Mouse (Mus musculus) heart, postnatal 10 days (tissue): ENCODE data around the gene Kcnh5. TPM values are rescaled to one million over a fixed set of nuclear protein-coding genes. Genes with fewer than 3 reads are reported as not detected.
A peak's percentile ranks its signal among the peaks of the same experiment; 100 is the strongest.

ENCODE experiments used
- DNase-seq, 2 experiments: peaks; one replicate each; pipeline ENCODE4 v3.0.0; 2021
- intact Hi-C: fragments of 180-260 bp; cut with DNase I; formaldehyde crosslinking; loops from one replicate; pipeline ENCODE4 v1.15.1; 2025
- total RNA-seq, 2 experiments: library from RNA; stranded (reverse); gene quantifications; 2 replicates each; pipeline ENCODE4 v1.2.3; 2021

Kcnh5 gene
- not detected for total RNA-seq

DNA sequence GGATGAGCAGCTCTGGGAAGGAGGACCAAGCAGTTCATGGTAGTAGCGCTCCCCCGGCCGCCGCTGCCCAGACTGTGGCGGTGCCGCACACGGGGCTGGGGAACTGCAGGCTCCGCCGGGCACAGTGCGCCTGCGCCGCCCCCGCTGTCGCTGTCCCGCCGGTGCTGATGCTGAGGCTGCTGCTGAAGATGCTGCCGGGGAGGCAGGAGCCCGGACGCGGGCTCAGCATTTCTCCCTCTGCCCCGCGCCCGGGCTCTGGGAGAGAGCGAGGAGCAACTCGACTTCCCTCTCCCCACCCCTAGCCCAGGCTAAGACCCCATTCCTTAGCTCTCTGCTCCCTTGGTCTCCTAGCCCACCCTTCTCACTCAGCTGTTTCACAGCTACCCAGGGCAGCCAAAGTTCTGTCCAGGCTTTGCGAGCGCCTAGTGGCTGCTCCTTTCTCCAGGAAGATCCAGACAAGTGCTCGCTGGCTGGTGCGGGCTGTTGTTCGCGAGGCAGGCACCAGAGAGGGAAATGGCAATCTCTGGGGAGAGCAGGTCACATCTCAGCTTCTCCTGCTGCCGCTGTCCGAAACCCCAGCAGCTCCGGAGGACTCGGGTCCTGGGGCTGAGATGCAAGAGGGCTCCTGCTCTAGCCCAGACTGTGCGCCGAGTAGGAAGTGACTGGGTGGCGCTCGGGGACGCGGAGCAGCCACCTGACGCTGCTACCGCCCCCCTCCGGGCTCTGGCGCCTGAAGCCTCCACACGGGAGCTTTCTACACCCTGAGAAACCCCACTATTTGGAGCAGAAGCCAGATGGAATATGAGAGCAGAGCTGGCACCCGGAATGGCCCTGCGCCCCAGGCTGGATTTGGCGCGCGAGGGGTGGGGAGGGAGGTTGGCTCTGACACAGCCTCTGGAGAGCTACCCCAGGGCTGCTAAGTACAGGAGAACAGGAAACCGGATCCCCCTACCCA lies at the start of gene Kcnh5:
Kcnh5 (minus strand) TSS at position 642 of the 955 bp plus-strand sequence.
- intact Hi-C loops: loop anchor here (5.0 kb wide), 1 partner anchor 215 kb away; no protein-coding TSS in a partner anchor
- DNase-seq: peak; percentile 5 to 11

DNA sequence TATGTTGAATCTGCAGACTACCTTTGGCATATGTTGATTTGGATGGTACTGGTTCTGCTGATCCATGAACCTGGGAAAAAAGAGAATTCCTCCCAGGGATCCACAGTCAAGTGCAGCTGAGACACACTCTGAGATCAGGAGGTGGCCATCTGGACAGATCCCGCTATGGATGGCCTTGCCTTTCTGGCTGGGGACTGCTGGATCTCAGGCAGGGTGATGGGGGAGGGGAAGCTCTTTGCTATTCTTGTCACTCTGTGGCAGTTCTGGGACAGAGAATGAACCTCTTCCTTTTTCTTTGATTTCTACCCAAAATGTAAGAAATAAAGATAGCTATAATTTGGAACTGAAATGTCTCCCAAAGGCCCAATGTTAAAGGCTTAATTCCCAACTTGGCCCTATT lies 46.8 kb upstream of the Kcnh5 start:
- intact Hi-C loops: no loop called here
- DNase-seq: no peak

DNA sequence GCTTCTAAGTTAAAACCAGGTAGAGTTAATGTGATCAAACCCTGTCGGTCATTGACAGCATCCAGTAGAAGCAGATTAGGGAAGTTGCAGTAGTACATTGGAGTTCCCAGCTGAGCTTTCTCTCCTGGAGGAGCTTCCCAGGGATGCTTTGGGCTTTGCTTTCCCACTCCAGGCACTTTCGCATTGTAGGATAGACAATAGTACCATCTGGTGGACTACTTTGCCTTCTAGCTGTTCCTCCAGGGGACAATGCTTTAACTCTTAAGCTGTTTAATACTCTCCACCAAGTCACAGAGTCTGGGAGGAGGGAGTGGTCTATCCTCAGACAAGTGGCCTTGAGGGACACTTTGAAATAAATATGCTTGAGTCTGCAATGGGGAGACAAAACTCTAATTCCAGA lies 12.3 kb upstream of the Kcnh5 start:
- no peak for DNase-seq
- intact Hi-C loops: no loop called here

DNA sequence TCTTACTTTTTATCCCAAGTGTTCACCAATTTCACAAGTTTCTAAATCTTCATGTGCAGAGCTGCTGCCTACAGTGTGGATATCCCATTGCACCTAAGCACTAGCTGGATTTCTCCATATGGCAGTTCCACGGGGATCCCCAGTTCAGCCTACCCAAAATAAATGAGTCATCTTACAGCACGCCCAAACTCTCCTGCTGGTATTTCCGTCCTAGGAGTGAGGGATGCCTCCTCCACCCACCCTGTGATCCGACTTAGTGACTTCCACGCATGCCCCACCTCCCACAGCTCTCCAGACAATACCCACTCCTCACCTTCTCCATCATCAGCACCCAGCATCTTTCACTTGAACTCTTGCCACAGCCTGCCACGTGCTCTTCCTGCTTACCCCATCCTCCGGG lies 5.5 kb upstream of the Kcnh5 start:
- intact Hi-C loops: no loop called here
- no peak for DNase-seq

DNA sequence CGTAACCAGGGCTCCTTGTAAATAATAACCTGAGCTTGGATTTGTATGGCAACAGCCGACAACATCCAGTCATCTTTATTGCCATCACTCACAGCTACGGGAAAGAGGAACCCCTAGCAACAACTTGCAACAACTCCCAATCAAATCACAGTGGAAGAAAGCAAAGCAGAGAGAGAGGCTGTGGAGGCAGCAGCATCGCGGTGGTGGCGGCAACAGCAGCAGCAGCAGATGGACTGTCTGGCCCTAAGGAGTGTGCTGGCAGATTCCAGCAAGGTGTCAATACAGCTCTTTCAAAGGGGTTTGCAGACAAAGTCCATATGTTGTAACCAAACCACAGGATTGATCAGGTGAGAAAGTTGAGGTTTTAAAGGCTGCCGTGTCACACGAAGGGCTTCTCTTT lies 2.4 kb upstream of the Kcnh5 start:
- intact Hi-C loops: loop anchor here (5.0 kb wide), 1 partner anchor 213 kb away; no protein-coding TSS in a partner anchor
- DNase-seq: no peak

DNA sequence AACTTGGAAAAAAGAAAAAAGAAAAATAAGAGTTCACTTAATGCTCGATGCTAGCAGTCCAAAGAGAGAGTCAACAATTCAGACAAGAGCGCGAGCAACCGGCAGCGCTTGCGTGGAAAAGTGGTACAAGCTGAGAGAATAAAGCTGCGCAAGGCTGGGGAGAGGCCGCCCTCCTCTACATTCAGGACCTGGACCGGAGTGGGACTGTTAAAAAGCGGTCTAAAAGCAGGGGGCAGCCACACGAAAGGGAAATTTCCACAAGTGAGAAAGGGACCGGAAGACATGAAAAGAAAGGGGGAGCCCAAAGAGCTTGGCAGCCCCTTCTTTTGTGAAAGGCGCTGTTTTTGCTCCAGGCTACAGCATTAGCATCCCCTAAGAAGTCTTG lies 506 bp upstream of the Kcnh5 start:
- no peak for DNase-seq
- intact Hi-C loops: loop anchor here (5.0 kb wide), 1 partner anchor 215 kb away; no protein-coding TSS in a partner anchor

DNA sequence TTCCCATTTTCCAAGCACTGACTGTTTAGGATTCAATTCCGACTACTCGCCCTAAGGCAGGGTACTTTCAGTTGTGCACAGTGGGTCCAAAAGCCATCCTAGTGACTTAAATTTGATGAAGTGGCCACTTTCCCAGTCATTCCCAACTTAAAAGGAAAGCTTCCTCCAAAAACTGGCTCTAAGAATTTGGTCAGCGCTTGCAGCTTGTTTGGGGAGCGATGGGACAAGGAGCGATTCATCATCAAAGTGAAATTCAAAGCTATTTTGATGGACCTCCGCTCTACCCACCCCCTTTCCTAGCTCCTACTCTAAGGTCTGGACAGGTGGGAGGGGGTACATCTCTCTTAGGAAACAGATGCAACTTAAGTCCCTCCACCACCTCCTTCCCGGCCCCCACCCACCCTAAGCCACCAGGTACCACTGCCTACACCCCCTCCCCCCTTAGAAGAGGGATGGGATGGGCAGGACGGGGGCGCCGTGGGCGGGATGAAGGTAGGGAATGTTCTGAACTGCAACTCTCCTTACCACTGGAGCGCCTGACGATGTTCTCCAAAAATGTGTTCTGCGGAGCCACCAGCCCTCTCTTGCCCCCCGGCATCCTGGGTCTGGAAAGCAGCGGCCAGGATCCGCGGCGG lies 1.1 kb downstream of the Kcnh5 start:
- DNase-seq: no peak
- intact Hi-C loops: loop anchor here (5.0 kb wide), 1 partner anchor 216 kb away; no protein-coding TSS in a partner anchor

DNA sequence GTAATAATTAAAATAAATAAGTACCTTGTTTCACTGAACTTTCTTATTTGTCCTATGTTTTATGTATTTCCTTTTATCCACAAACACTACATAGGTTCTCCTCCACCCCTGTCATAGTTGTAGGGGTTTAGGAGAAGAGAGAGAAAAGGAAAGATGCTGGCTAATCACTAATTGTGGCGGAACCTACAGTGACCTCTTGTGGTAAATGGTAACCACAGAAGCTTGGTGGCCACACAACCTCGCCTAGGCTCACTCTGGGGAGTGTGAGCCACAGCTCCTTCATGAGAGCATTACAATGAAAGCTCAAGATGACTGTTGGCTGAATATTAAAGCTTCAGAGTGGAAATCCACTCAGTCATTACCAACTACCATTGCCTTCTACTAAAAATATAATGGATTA lies 6.2 kb downstream of the Kcnh5 start:
- peak; percentile 5 to 15 for DNase-seq

DNA sequence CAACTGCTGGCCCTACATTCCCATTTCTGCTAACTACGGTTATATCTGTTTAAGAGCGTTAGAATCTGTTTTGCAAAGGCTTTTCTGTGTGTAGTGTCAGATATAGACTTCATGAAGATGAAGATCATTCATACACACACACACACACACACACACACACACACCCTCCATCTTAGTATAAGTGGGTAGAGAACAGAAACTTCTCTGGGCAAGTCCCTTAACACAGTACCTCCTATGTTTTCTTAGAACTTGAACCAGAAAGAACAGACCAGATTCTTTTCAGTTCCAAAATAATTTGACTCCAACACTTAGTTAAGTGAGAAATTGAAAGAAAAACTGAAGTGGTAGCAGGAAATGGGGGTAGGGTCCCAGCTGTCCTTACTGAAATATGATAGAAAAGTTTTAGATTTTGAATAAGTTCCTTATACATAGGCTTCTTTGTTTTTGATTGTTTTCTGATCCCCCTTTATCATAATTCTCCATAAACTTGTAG lies 24.0 kb downstream of the Kcnh5 start:
- DNase-seq: no peak
- intact Hi-C loops: no loop called here

More for the DNA sequence above, 6.2 kb downstream of the Kcnh5 start:
- intact Hi-C loops: loop anchor here (5.0 kb wide), 1 partner anchor 839 kb away; no protein-coding TSS in a partner anchor

DNA sequence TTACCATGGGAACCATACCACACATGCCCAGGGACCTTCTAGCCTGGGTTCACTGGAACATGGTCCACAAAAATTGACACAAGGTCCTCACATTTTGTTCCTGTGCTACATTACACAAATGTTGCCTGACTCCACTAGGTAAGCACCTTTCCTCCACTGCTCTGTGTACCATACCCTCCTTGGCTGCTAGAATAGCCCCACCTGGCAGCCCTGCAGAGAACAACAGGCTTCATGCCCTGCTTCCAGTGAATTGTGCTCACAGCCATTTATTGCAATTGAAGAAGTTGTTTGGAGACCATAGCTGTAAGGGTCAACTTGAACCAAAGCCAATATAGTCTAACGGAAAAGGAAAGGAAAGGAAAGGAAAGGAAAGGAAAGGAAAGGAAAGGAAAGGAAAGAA lies 37.3 kb downstream of the Kcnh5 start:
- intact Hi-C loops: no loop called here
- DNase-seq: no peak

DNA sequence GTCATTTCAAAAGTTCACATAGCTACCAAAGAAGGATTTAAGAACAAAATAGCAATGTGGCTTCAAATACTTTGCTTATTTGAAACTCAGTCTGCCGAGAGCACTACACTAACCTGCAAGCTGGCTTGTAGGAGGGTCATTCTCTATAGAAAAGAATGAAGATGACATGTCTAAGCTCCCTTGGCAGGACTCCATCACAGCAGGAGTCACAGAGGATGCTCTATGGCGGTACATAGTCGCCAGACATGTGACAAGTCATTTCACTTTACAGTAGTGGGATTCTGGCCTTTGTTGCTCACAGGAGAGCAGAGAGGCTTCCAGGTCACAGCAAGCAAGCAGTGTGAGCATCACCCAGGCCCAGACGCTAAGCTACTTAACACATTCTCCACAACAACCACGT lies 85.2 kb downstream of the Kcnh5 start:
- DNase-seq: no peak

DNA sequence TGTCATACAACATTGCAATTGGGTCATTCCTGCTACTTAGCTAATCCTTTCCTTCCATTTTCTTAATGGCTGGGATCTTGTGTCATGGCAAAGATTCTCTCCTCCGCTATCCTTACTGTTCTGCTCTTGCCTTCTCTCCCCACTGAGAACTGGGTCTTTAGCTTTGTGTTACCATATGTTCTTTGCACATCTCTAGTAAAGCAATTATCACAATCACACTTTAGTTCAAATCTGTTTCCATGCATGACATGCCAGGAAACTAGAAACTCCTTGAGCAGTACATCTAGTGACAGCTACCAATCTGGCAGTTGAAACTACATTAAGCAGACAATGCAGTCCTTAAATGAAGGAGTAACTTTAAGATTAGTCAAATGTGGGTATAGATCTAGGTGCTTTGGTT lies 86.2 kb downstream of the Kcnh5 start:
- intact Hi-C loops: no loop called here
- no peak for DNase-seq

More for the DNA sequence above, 85.2 kb downstream of the Kcnh5 start:
- intact Hi-C loops: no loop called here

DNA sequence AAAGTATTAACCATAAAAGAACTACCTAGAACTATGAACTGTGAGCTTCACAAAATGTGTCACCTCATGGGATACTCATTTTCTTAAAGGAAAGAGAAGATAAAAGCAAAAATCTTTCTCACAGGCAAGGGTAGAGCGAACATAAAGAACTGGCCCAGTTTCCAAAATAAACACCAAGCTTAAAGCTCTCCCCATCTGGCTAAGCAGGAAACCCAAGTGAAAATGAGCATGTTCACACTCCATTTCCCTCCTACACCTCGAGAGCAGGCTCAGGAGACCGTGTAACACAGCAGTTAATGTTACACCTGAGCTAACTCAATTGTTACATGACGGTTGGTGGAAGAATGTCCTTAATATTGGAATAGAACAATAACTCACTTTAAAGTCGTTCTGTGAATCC lies 100.0 kb downstream of the Kcnh5 start:
- intact Hi-C loops: no loop called here
- no peak for DNase-seq

DNA sequence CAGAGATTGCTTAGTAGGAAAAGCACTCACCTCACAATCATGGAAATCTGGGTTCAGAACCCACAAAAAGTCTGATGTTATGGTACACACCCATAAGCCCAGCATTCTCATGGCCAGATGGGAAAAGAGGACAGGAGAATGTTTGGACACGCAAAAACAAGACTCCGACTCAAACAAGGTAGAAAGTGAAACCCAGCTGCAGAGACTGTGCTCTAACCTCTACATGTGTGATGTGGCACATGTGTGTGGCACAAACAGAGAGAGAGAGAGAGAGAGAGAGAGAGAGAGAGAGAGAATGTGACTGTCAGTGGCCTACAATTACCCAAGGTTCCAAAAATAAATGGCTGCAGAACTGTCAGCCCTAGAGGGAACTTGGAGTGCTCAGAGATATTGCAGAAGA lies 106.1 kb downstream of the Kcnh5 start:
- DNase-seq: no peak
- intact Hi-C loops: no loop called here

DNA sequence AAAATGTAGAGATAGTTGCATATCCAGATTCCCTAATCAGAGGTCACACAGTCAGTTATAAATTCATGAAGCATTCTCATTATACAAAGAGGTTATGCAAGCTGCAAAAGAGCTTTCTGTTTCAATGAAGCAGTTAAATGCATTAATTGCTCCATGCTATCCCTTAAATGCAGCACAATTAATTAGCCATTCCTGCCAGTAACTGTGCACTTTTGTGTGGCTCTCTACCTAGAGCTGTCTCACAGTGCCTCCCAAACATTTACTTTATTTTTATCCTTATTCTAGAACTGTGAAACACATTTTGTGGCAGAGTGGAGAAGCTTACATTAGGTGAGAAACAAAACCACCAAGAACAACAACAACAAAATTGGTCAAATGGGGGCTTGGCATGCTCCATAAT lies 114.6 kb downstream of the Kcnh5 start:
- intact Hi-C loops: no loop called here
- DNase-seq: no peak

DNA sequence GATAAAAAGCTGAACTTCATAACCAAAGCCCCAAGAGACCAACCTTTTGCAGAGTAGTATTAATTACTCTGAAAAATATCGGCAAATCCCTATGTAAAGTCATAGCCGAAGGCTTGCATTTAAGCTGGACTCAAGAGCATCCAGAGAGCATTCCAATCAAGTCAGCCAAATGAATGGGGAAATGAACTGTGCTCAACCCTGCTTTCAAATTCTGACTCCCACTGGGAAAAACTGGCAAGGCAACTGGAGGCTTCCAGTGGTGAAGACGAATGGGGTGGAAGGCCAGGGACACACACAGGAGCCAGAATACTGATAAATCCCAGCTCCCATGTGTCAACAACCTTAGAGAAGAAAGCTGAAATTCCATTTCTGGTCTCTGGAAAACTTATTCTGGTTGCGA lies 115.4 kb downstream of the Kcnh5 start:
- DNase-seq: peak; percentile 27 to 30
- intact Hi-C loops: no loop called here

DNA sequence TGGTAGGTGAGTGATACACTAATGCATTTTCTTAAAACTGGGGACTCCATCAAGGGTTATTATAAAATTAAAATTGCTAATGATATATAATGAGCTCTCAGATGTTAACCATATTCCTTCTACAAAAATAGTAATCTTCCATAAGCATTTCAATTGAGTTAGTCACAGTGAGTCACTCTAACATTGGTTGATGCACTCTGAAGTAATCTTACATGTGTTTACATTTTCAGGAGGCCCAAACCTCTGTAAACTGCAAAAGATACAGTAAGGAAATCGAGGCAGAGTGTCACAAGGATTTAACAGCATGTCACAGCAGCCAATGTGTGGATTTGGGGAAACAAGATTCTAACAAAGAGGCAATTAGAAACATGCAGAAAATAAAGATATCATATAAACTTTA lies 123.4 kb downstream of the Kcnh5 start:
- intact Hi-C loops: no loop called here

DNA sequence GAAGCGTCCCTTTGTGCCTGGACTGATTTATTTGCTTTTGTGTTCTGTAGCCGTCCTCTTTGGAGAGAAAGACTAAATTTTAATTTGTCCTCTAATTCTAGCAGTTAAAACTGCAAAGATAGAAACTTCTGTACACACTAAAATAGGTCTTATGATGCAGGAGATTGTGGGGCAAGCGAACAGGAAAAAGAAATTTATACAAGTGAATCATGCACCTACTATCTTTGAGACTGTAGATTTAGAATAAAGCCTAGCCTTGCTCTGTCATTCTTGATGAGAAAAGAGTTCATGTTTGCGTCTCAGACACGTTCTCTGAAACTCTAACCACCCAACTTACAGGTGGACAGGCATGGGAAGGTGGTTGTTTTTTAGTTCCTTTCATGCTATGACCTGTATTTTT lies 140.4 kb downstream of the Kcnh5 start:
- intact Hi-C loops: no loop called here
- no peak for DNase-seq

More for the DNA sequence above, 123.4 kb downstream of the Kcnh5 start:
- DNase-seq: no peak

DNA sequence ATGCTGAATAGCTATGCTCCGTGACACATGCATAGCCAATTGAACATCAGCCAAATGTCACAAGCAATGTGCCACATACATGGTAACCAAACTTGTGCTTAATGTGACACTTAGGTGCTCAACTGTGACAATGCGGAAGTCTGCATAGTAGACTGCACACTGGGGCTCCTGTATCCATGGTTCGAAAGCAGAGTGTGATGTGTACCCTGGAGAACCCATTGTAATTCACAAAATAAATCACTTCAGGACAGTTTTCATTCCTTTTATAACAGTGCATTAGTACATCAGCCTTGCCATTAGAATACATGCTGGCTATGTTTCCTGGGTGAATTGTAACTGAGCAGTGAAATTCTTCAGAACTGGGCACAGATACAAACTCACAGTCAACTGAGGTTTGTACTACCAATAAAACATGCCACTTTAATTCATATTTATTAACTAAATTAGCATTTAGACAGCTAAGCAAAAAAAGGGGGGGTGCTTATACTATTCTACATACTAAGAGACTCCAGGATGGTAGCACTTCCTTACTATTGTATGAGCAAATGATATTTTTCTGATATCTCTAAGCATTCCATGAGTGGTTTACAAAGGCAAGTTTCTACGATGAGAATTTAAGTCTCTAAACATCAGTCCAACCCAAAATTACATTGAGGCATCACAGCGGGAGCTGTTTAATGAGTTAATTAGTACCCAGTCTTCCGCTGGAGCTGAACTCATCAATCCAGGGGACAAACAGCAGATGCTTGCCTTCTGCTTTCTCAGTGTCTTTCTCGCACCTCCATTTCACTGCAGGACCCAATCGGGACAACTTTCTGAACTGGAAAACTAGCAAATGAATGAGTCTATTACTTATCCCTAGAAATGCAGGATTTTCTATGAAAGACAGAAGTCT lies 144.9 kb downstream of the Kcnh5 start:
- no peak for DNase-seq
- intact Hi-C loops: no loop called here

DNA sequence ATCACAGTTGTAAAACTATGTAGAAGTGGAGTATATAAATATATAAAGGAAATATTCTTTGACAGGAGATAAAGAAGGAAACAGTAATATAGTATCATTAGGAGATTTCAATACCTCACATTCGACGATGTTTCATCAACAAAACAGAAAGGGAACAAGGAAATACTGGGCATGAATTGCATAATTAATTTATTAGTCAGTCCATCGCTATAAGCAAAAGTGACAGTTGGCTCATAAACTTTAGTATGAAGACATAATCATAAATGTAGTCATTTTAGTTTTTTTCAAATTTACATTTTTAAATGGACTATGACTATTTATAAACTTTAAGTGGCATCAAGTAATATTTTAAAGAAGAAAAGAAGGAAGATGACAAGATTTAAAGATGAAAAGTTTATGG lies 205.9 kb downstream of the Kcnh5 start:
- intact Hi-C loops: no loop called here
- no peak for DNase-seq

DNA sequence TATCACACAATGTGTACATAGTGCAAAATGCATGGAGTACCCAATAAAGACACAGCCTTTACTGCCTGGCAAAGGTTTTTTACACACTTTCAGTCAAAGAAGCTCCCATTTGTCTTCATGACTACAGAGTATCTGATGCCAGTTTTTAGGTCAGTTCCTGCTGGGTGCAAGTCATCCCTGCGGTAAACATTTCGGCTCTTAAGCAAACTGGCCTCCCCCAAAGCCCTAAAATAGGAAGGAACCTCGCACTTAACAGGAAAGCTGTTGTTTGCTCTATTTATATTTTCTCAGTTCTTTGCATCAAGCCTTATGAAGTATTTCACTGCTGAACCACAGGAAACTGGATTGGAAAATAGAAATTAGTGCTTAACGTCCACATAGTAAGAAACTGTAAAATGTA lies 207.7 kb downstream of the Kcnh5 start:
- intact Hi-C loops: no loop called here
- DNase-seq: no peak
